Mouse (Mus musculus): Measurements from ENCODE around the gene Spata1. TPM values are rescaled to one million over a fixed set of nuclear protein-coding genes. Genes with fewer than 3 reads are reported as not detected.
"Not testable (repeated sequence)": the region's sequence is repeated elsewhere in the genome, so short reads cannot be mapped to it uniquely, and the experiment has no call there.

Gene Spata1
- polyA plus RNA-seq, 1 experiment = 0.56 TPM

DNA sequence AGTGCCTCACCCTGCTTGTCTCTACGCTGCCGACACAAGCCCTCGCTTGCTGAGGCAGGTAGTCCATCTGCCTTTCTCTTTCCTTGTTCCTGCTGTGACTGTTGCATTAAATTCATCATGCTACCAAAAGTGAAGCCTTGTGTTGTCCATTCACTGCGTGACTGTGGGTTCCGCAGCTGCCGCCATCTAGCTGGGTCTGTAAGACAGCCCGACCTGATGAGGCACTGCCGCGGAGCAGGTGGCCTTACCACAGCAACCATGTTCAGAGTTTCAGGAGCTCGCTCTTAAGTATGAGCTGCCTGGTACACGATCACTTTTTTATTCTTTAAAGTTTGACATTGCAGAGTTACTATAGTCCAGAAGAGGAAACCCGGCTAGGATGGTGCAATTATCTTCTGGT is 59.5 kb downstream of the Spata1 start:
- H3K79me3 ChIP-seq (ENCODE audit: low read depth) = no peaks in the 10 kb centered on the region
- no peak overlapping the region for H3K4me3 ChIP-seq (ENCODE audit: insufficient read depth, poor library complexity, severe bottlenecking)
- no peaks in the 10 kb centered on the region for H3K27me3 ChIP-seq (ENCODE audit: control insufficient read depth, insufficient read depth, insufficient read length)
- H3K36me3 ChIP-seq (ENCODE audit: control insufficient read depth, insufficient read depth) = peaks cover 12% of the 10 kb centered on the region
- TF ChIP-seq USF1 (IDR thresholded peaks at IDR 0.05; ENCODE audit: low read depth) = no peak
- no peak for TF ChIP-seq CEBPB (IDR thresholded peaks at IDR 0.05; ENCODE audit: low read depth)
- TF ChIP-seq MAX (IDR thresholded peaks at IDR 0.05) = no peak
- no peak for TF ChIP-seq FOSL1 (IDR thresholded peaks at IDR 0.05; ENCODE audit: insufficient read depth, low read length, poor library complexity, severe bottlenecking)
- no peak for TF ChIP-seq MYOD1 (IDR thresholded peaks at IDR 0.05; ENCODE audit: control insufficient read depth, insufficient read length, low read depth)
- TF ChIP-seq CTCF (IDR thresholded peaks at IDR 0.05; ENCODE audit: control insufficient read depth, insufficient read depth, insufficient read length) = no peak
- TF ChIP-seq MYOG (IDR thresholded peaks at IDR 0.05; ENCODE audit: control insufficient read depth, extremely low read depth, insufficient read length) = no peak
- H3ac ChIP-seq (ENCODE audit: control insufficient read depth, insufficient read length, low read depth) = no peak overlapping the region
- H3K79me2 ChIP-seq (ENCODE audit: control insufficient read depth, insufficient read depth) = no peaks in the 10 kb centered on the region

DNA sequence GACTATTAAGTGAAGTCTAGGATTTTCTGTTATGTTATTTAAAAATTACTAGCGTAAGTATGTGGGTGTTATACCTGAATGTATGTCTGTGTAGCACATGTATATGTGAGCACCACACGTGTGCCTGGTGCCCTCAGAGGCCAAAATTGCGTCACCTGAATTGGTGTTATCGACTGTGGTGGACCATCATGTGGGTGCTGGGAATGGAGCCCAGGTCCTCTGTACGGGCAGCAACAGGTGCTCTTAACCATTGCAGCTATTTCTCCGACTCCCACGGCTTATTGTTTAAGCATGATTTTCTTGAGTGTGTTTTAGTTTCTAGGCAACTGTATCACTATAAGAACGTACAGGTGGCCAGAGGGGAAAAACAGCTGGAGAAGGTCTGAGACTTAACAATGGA is 63.4 kb downstream of the Spata1 start:
- Histone ChIP-seq H3K4me3 (ENCODE audit: insufficient read depth, poor library complexity, severe bottlenecking) (no peak overlapping the region), H3K27me3 (ENCODE audit: control insufficient read depth, insufficient read depth, insufficient read length) (no peaks in the 10 kb centered on the region), H3K79me2 (ENCODE audit: control insufficient read depth, insufficient read depth) (no peaks in the 10 kb centered on the region), H3K36me3 (ENCODE audit: control insufficient read depth, insufficient read depth) (peaks cover 15% of the 10 kb centered on the region), H3K79me3 (ENCODE audit: low read depth) (no peaks in the 10 kb centered on the region), H3ac (ENCODE audit: control insufficient read depth, insufficient read length, low read depth) (no peak overlapping the region)
- TF ChIP-seq MAX (IDR thresholded peaks at IDR 0.05) (no peak), MYOG (IDR thresholded peaks at IDR 0.05; ENCODE audit: control insufficient read depth, extremely low read depth, insufficient read length) (no peak)

DNA sequence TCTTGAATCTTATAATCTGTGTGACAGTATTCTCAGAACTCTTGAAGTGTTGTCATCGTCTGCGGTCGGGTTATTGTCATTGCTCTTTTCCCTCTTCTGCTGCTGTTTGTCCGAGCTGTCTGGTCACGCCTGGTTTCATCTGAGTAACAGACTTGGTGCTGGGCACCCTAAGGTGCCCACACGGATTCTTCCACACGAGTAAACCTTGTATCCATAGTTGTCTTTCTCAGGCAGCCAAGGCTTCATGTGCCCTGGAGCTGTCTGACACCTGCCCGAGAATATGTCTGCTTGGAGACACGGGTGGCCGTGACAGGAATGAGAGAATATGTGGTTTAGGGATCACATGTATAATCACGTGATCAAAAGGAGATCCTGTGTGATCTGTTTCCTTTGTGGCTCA is 64.0 kb downstream of the Spata1 start:
- Histone ChIP-seq H3K4me3 (ENCODE audit: insufficient read depth, poor library complexity, severe bottlenecking) (no peak overlapping the region), H3ac (ENCODE audit: control insufficient read depth, insufficient read length, low read depth) (no peak overlapping the region), H3K79me2 (ENCODE audit: control insufficient read depth, insufficient read depth) (no peaks in the 10 kb centered on the region), H3K79me3 (ENCODE audit: low read depth) (no peaks in the 10 kb centered on the region), H3K36me3 (ENCODE audit: control insufficient read depth, insufficient read depth) (peaks cover 20% of the 10 kb centered on the region), H3K27me3 (ENCODE audit: control insufficient read depth, insufficient read depth, insufficient read length) (no peaks in the 10 kb centered on the region)
- TF ChIP-seq MYOD1 (IDR thresholded peaks at IDR 0.05; ENCODE audit: control insufficient read depth, insufficient read length, low read depth) = no peak
- TF ChIP-seq MAX (IDR thresholded peaks at IDR 0.05) = no peak
- TF ChIP-seq USF1 (IDR thresholded peaks at IDR 0.05; ENCODE audit: low read depth) = no peak
- TF ChIP-seq FOSL1 (IDR thresholded peaks at IDR 0.05; ENCODE audit: insufficient read depth, low read length, poor library complexity, severe bottlenecking) = no peak
- TF ChIP-seq CTCF (IDR thresholded peaks at IDR 0.05; ENCODE audit: control insufficient read depth, insufficient read depth, insufficient read length) = no peak
- no peak for TF ChIP-seq CEBPB (IDR thresholded peaks at IDR 0.05; ENCODE audit: low read depth)
- TF ChIP-seq MYOG (IDR thresholded peaks at IDR 0.05; ENCODE audit: control insufficient read depth, extremely low read depth, insufficient read length) = no peak

DNA sequence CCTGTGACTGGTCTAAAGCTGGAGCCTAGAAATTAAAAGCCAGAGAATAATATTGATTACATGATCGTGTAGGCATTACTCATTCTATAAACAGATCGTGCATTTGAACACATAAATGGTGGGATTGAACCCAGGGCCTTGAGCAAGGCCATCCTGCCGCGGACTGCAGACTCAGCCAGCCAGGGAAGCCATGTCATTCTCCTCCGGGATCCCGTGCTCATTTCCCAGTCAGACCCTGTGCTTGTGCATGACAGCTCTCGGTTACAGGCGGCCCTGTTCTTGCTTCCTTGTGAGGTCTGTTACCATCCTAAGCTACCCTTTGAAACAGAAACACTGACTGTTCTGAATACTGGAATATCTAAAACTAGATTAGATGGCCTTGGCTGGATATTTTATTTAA is 64.9 kb downstream of the Spata1 start:
- TF ChIP-seq MAX (IDR thresholded peaks at IDR 0.05) (no peak), MYOD1 (IDR thresholded peaks at IDR 0.05; ENCODE audit: control insufficient read depth, insufficient read length, low read depth) (no peak), CEBPB (IDR thresholded peaks at IDR 0.05; ENCODE audit: low read depth) (no peak), FOSL1 (IDR thresholded peaks at IDR 0.05; ENCODE audit: insufficient read depth, low read length, poor library complexity, severe bottlenecking) (no peak), USF1 (IDR thresholded peaks at IDR 0.05; ENCODE audit: low read depth) (no peak)
- Histone ChIP-seq H3K79me3 (ENCODE audit: low read depth) (no peaks in the 10 kb centered on the region), H3K36me3 (ENCODE audit: control insufficient read depth, insufficient read depth) (peaks cover 20% of the 10 kb centered on the region), H3K4me3 (ENCODE audit: insufficient read depth, poor library complexity, severe bottlenecking) (no peak overlapping the region), H3ac (ENCODE audit: control insufficient read depth, insufficient read length, low read depth) (no peak overlapping the region), H3K79me2 (ENCODE audit: control insufficient read depth, insufficient read depth) (no peaks in the 10 kb centered on the region), H3K27me3 (ENCODE audit: control insufficient read depth, insufficient read depth, insufficient read length) (no peaks in the 10 kb centered on the region)

DNA sequence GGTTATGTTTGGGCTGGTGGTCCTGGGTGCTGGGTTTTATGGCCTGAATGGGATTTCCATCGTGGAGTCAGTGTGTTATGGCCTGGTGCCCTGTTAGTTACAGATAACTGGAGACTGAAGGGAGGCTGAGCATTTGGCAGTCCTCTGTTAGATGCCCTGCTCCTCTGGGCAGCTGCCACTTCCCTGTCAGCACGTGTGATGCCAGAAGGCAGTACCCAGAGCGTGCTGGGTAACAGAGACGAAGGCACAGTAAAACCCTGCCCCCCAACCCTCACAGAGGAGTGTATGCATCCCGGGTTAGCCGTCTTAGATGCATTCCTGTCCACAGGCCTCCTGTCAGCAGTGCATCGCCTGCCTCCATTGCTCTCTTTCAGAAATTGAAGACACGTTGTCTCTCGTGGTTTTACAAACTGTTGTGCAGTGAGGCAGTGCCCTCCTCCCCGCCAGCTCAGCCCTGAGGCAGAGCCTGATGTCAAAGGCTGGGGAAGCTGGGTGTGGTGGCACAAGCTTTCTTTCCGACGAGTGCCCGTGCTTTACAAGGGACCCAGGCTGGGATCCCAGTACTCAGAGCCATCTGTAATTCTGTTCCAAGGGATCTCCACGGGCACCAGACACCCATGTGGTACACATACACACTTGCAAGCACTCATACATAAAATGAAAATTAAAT is 65.7 kb downstream of the Spata1 start:
- Histone ChIP-seq H3K27me3 (ENCODE audit: control insufficient read depth, insufficient read depth, insufficient read length) (no peaks in the 10 kb centered on the region), H3K79me3 (ENCODE audit: low read depth) (no peaks in the 10 kb centered on the region), H3K36me3 (ENCODE audit: control insufficient read depth, insufficient read depth) (peaks cover 21% of the 10 kb centered on the region), H3ac (ENCODE audit: control insufficient read depth, insufficient read length, low read depth) (no peak overlapping the region), H3K4me3 (ENCODE audit: insufficient read depth, poor library complexity, severe bottlenecking) (no peak overlapping the region), H3K79me2 (ENCODE audit: control insufficient read depth, insufficient read depth) (no peaks in the 10 kb centered on the region)
- TF ChIP-seq MYOD1 (IDR thresholded peaks at IDR 0.05; ENCODE audit: control insufficient read depth, insufficient read length, low read depth) (no peak), CEBPB (IDR thresholded peaks at IDR 0.05; ENCODE audit: low read depth) (no peak), MAX (IDR thresholded peaks at IDR 0.05) (no peak), FOSL1 (IDR thresholded peaks at IDR 0.05; ENCODE audit: insufficient read depth, low read length, poor library complexity, severe bottlenecking) (no peak), USF1 (IDR thresholded peaks at IDR 0.05; ENCODE audit: low read depth) (no peak), MYOG (IDR thresholded peaks at IDR 0.05; ENCODE audit: control insufficient read depth, extremely low read depth, insufficient read length) (no peak), CTCF (IDR thresholded peaks at IDR 0.05; ENCODE audit: control insufficient read depth, insufficient read depth, insufficient read length) (no peak)

DNA sequence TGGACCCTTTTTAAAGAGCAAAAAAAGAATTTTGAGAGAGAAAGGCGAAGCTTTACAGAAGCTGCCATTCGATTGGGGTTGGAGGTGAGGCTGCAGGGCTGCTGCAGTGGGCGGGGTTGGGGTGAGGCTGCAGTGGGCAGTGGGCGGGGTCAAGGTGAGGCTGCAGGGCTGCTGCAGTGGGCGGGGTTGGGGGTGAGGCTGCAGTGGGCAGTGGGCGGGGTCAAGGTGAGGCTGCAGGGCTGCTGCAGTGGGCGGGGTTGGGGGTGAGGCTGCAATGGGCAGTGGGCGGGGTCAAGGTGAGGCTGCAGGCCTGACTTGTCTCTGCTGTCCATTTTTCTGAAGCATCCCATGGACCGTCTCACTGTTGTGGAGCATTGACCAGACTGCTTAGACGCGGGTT is 66.5 kb downstream of the Spata1 start:
- H3K4me3 ChIP-seq (ENCODE audit: insufficient read depth, poor library complexity, severe bottlenecking); H3K27me3 ChIP-seq (ENCODE audit: control insufficient read depth, insufficient read depth, insufficient read length); H3ac ChIP-seq (ENCODE audit: control insufficient read depth, insufficient read length, low read depth); H3K79me2 ChIP-seq (ENCODE audit: control insufficient read depth, insufficient read depth); H3K79me3 ChIP-seq (ENCODE audit: low read depth): not testable (repeated sequence)
- peaks cover 19% of the 10 kb centered on the region for H3K36me3 ChIP-seq (ENCODE audit: control insufficient read depth, insufficient read depth)
